Mouse (Mus musculus): ENCODE measurements around the gene Ect2. TPM values are rescaled to one million over a fixed set of nuclear protein-coding genes. Genes with fewer than 3 reads are reported as not detected.

The Ect2 gene
- polyA plus RNA-seq (2015; fragmentation: Nextera tagmentation; extraction: Ambion mirVana): 38.6 and 41.7 TPM in 2 replicates

GRCm38 (mm10) chr3:27153701-27154209 lies at the start of gene Ect2:
TSS of gene Ect2 (minus strand) at chr3:27153878.
- WGBS: under 1% methylated on average over 37 of the region's 37 CpGs
- Histone ChIP-seq H3K27ac (ENCODE audit: low read length) (peak within 1 kb of the TSS; percentile 76), H3K9me3 (ENCODE audit: control insufficient read depth, low read length) (no peaks in the 10 kb centered on the region), H3K4me2 (ENCODE audit: low read depth, low read length) (peak within 1 kb of the TSS; percentile 60), H3K4me3 (ENCODE audit: low read length) (peak within 1 kb of the TSS; percentile 88), H3K36me3 (ENCODE audit: control insufficient read depth, insufficient read depth, low read length) (0 out of 2 replicates have a peak, but pooled peaks cover 4% of the 10 kb centered on the region), H3K27me3 (replicated peaks; ENCODE audit: control insufficient read depth, insufficient read depth, low read length) (no peaks in the 10 kb centered on the region), H3K4me1 (ENCODE audit: control insufficient read depth, insufficient read depth, low read length) (peaks cover 22% of the 10 kb centered on the region), H3K9ac (ENCODE audit: low read depth, low read length) (peak within 1 kb of the TSS; percentile 88)
- ATAC-seq: peak; percentile 95

DNA sequence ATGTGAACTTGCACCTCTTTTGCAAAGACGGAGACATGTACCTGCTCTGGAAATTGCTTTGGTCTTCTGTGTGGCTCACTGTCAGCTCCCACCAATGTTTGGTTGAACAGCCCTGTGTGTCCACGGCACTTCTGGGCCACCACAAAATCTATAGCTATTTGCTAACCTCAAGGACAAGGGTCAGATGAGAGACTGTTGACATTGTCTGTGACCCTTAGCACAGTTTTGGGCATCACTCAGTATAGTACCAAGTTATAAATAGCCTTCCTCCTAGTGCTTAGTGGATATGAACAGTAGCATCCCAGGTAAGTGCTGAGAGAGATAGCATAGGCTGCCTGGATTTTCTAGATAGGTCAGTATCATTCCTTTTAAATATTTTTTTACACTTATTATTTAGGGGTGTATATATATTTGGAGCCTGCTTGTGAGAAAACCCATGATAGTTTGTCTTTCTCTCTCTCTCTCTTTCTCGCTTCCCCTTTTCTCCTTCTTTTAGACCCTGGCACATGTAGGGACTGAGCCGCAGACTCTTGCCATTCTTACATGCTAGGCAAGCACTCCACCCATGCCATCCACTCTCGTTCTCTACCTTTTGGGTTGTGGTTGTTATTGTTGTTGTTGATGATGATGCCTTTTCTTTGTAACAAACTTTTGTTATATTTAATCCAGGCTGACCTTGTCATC lies 48.2 kb upstream of the Ect2 start:
- Histone ChIP-seq H3K9ac (ENCODE audit: low read depth, low read length) (no peak overlapping the region), H3K27ac (ENCODE audit: low read length) (no peak overlapping the region), H3K4me1 (ENCODE audit: control insufficient read depth, insufficient read depth, low read length) (peaks cover 13% of the 10 kb centered on the region), H3K4me3 (ENCODE audit: low read length) (no peak overlapping the region), H3K9me3 (ENCODE audit: control insufficient read depth, low read length) (no peaks in the 10 kb centered on the region), H3K4me2 (ENCODE audit: low read depth, low read length) (no peak overlapping the region), H3K27me3 (replicated peaks; ENCODE audit: control insufficient read depth, insufficient read depth, low read length) (no peaks in the 10 kb centered on the region), H3K36me3 (ENCODE audit: control insufficient read depth, insufficient read depth, low read length) (no peaks in the 10 kb centered on the region)
- WGBS: 84% methylated on average over 5 of the region's 5 CpGs
- no peak for ATAC-seq

GRCm38 (mm10) chr3:27199120-27199519 lies 45.4 kb upstream of the Ect2 start:
- Histone ChIP-seq H3K36me3 (ENCODE audit: control insufficient read depth, insufficient read depth, low read length) (no peaks in the 10 kb centered on the region), H3K27me3 (replicated peaks; ENCODE audit: control insufficient read depth, insufficient read depth, low read length) (no peaks in the 10 kb centered on the region), H3K4me1 (ENCODE audit: control insufficient read depth, insufficient read depth, low read length) (no peaks in the 10 kb centered on the region), H3K9me3 (ENCODE audit: control insufficient read depth, low read length) (no peaks in the 10 kb centered on the region), H3K4me2 (ENCODE audit: low read depth, low read length) (no peak overlapping the region), H3K9ac (ENCODE audit: low read depth, low read length) (no peak overlapping the region), H3K27ac (ENCODE audit: low read length) (no peak overlapping the region), H3K4me3 (ENCODE audit: low read length) (no peak overlapping the region)
- no peak for ATAC-seq
- WGBS: 88% methylated on average over 7 of the region's 7 CpGs

DNA sequence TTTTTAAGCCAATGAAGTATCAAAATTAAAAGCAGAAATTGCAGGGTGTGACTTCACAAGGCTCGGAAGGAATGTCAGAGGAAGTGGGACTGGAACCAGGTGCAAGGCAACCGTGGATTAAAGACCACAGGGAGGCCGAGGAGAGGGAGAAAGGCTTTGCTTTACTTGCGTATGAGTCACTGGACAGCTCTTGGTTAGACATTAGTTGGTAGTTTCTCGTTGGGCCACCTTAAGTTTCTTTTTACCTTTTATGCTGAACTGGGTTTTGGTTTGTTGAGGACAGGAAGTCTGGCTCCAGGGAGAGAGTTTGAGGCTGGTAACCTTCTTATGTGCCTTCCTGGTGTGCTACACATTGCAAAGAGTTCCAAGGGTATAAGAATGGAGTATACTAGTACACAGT lies 44.1 kb upstream of the Ect2 start:
- WGBS: 79% methylated on average over 5 of the region's 5 CpGs
- Histone ChIP-seq H3K4me2 (ENCODE audit: low read depth, low read length) (no peak overlapping the region), H3K27ac (ENCODE audit: low read length) (no peak overlapping the region)

GRCm38 (mm10) chr3:27196529-27196928 lies 42.9 kb upstream of the Ect2 start:
- Histone ChIP-seq H3K4me1 (ENCODE audit: control insufficient read depth, insufficient read depth, low read length) (no peaks in the 10 kb centered on the region), H3K4me3 (ENCODE audit: low read length) (no peak overlapping the region), H3K4me2 (ENCODE audit: low read depth, low read length) (no peak overlapping the region), H3K27me3 (replicated peaks; ENCODE audit: control insufficient read depth, insufficient read depth, low read length) (no peaks in the 10 kb centered on the region), H3K36me3 (ENCODE audit: control insufficient read depth, insufficient read depth, low read length) (no peaks in the 10 kb centered on the region), H3K9me3 (ENCODE audit: control insufficient read depth, low read length) (no peaks in the 10 kb centered on the region), H3K27ac (ENCODE audit: low read length) (no peak overlapping the region), H3K9ac (ENCODE audit: low read depth, low read length) (no peak overlapping the region)
- ATAC-seq: peak; percentile 65
- 67% methylated on average over 1 of the region's 1 CpGs for WGBS

More for the DNA sequence above, 44.1 kb upstream of the Ect2 start:
- no peak overlapping the region for H3K4me3 ChIP-seq (ENCODE audit: low read length)
- ATAC-seq: no peak
- no peak overlapping the region for H3K9ac ChIP-seq (ENCODE audit: low read depth, low read length)
- H3K4me1 ChIP-seq (ENCODE audit: control insufficient read depth, insufficient read depth, low read length): no peaks in the 10 kb centered on the region
- H3K36me3 ChIP-seq (ENCODE audit: control insufficient read depth, insufficient read depth, low read length): no peaks in the 10 kb centered on the region
- H3K9me3 ChIP-seq (ENCODE audit: control insufficient read depth, low read length): no peaks in the 10 kb centered on the region
- H3K27me3 ChIP-seq (replicated peaks; ENCODE audit: control insufficient read depth, insufficient read depth, low read length): no peaks in the 10 kb centered on the region

DNA sequence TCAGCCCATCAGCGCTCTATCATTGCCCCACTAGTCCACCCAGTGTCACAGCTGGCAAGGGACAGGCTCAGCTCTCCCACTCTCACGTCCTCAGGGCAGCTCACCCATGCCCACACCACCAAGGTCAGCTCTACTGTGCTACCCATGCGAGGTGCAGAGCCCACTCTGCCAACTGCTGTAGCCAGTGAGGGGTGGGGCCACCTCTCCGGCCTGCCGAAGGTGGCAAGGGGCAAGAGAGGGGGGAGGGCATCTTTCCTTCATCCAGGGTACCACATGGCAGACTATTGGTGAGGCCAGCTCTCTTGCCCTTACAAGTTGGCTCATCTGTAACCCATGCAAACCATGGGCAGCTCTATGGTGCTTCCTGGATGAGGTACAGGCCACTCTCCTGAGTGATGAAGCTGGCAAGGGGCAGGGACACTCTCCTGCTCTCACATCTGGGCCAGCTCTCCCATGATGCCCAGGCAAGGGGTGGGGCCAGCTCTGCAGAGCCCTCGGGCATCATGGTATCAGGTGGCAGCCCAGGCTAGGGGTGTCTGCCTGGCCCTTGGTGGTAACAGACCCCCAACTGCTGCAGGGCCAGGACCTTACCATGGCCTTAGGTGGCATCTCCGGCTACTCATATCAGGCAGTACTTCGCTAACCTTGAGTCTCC lies 42.0 kb upstream of the Ect2 start:
- no peaks in the 10 kb centered on the region for H3K36me3 ChIP-seq (ENCODE audit: control insufficient read depth, insufficient read depth, low read length)
- H3K9ac ChIP-seq (ENCODE audit: low read depth, low read length): no peak overlapping the region
- 87% methylated on average over 8 of the region's 8 CpGs for WGBS
- H3K27ac ChIP-seq (ENCODE audit: low read length): no peak overlapping the region
- no peaks in the 10 kb centered on the region for H3K9me3 ChIP-seq (ENCODE audit: control insufficient read depth, low read length)
- H3K4me1 ChIP-seq (ENCODE audit: control insufficient read depth, insufficient read depth, low read length): no peaks in the 10 kb centered on the region
- H3K27me3 ChIP-seq (replicated peaks; ENCODE audit: control insufficient read depth, insufficient read depth, low read length): no peaks in the 10 kb centered on the region
- peak; percentile 20; the same call in 1 of the 2 replicates for ATAC-seq
- no peak overlapping the region for H3K4me3 ChIP-seq (ENCODE audit: low read length)
- no peak overlapping the region for H3K4me2 ChIP-seq (ENCODE audit: low read depth, low read length)

DNA sequence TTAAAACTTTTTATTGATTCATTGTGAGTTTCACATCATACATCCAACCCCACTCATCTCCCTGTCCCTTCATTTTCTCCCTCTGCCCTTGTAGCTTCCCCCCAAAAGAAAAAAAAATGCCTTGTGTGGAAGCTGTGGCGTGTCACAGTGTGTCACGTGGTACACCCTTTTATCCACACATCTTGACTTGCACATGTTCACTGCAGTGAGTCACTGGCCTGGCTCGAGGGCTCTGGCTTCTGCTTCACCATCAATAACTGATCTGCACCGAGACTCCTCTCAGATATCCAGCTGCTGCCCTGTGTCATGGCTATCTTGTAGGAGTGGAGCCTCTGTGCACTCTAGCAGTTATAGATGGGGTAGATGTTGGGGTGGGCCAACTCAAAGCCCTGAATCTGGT lies 41.5 kb upstream of the Ect2 start:
- no peak overlapping the region for H3K27ac ChIP-seq (ENCODE audit: low read length)
- 0 out of 2 replicates have a peak, but pooled peaks have one; percentile 2 for ATAC-seq

GRCm38 (mm10) chr3:27193844-27194317 lies 40.2 kb upstream of the Ect2 start:
- Histone ChIP-seq H3K9ac (ENCODE audit: low read depth, low read length) (no peak overlapping the region), H3K4me3 (ENCODE audit: low read length) (no peak overlapping the region), H3K27ac (ENCODE audit: low read length) (no peak overlapping the region), H3K27me3 (replicated peaks; ENCODE audit: control insufficient read depth, insufficient read depth, low read length) (no peaks in the 10 kb centered on the region), H3K4me2 (ENCODE audit: low read depth, low read length) (no peak overlapping the region), H3K36me3 (ENCODE audit: control insufficient read depth, insufficient read depth, low read length) (no peaks in the 10 kb centered on the region), H3K4me1 (ENCODE audit: control insufficient read depth, insufficient read depth, low read length) (peaks cover 6% of the 10 kb centered on the region), H3K9me3 (ENCODE audit: control insufficient read depth, low read length) (no peaks in the 10 kb centered on the region)
- no peak for ATAC-seq
- 65% methylated on average over 6 of the region's 6 CpGs for WGBS

More for the DNA sequence above, 41.5 kb upstream of the Ect2 start:
- H3K9ac ChIP-seq (ENCODE audit: low read depth, low read length): no peak overlapping the region
- H3K4me1 ChIP-seq (ENCODE audit: control insufficient read depth, insufficient read depth, low read length): no peaks in the 10 kb centered on the region
- no peak overlapping the region for H3K4me3 ChIP-seq (ENCODE audit: low read length)
- no peaks in the 10 kb centered on the region for H3K9me3 ChIP-seq (ENCODE audit: control insufficient read depth, low read length)
- WGBS: 70% methylated on average over 4 of the region's 4 CpGs
- H3K36me3 ChIP-seq (ENCODE audit: control insufficient read depth, insufficient read depth, low read length): no peaks in the 10 kb centered on the region
- no peak overlapping the region for H3K4me2 ChIP-seq (ENCODE audit: low read depth, low read length)
- no peaks in the 10 kb centered on the region for H3K27me3 ChIP-seq (replicated peaks; ENCODE audit: control insufficient read depth, insufficient read depth, low read length)

- no peak for ATAC-seq
- H3K4me3 ChIP-seq (ENCODE audit: low read length): no peak overlapping the region
- no peaks in the 10 kb centered on the region for H3K36me3 ChIP-seq (ENCODE audit: control insufficient read depth, insufficient read depth, low read length)
- H3K27me3 ChIP-seq (replicated peaks; ENCODE audit: control insufficient read depth, insufficient read depth, low read length): no peaks in the 10 kb centered on the region
- H3K27ac ChIP-seq (ENCODE audit: low read length): no peak overlapping the region
- H3K4me1 ChIP-seq (ENCODE audit: control insufficient read depth, insufficient read depth, low read length): peaks cover 11% of the 10 kb centered on the region
- 84% methylated on average over 6 of the region's 6 CpGs for WGBS
- no peak overlapping the region for H3K9ac ChIP-seq (ENCODE audit: low read depth, low read length)
- no peaks in the 10 kb centered on the region for H3K9me3 ChIP-seq (ENCODE audit: control insufficient read depth, low read length)
- no peak overlapping the region for H3K4me2 ChIP-seq (ENCODE audit: low read depth, low read length)
Observed at GRCm38 (mm10) chr3:27191856-27192255, 38.2 kb upstream of the Ect2 start.
